Mouse (Mus musculus): Measurements from ENCODE around the gene Nkain4. TPM values are rescaled to one million over a fixed set of nuclear protein-coding genes. Genes with fewer than 3 reads are reported as not detected.

Gene Nkain4
- polyA plus RNA-seq (2012) = not detected in 2 replicates

GRCm38 (mm10) chr2:180954061-180955047 lies at the start of gene Nkain4:
Nkain4 (minus strand) TSS chr2:180954699.

GRCm38 (mm10) chr2:180986449-180986848 lies 31.9 kb upstream of the Nkain4 start, which contains the start of gene Col20a1:
Col20a1 (plus strand) TSS chr2:180986535.

GRCm38 (mm10) chr2:180967010-180967763 lies 12.7 kb upstream of the Nkain4 start, which contains the start of gene Arfgap1:
Arfgap1 (plus strand) TSS chr2:180967225.

GRCm38 (mm10) chr2:180928723-180929122 lies 25.8 kb downstream of the Nkain4 start, which contains the start of gene Birc7:
Birc7 (plus strand) TSS chr2:180929023.

GRCm38 (mm10) chr2:180920810-180921400 lies 33.6 kb downstream of the Nkain4 start, which contains the start of gene Ythdf1:
Ythdf1 (minus strand) TSS chr2:180920949.

Other genes starting within 250 kb of the Nkain4 start
- 16.5 and 24.3 TPM in 2 replicates for gene Dido1, start 244.7 kb downstream of the Nkain4 start, polyA plus RNA-seq (2012)
- gene Gid8, start 244.6 kb downstream of the Nkain4 start, polyA plus RNA-seq (2012) = 17.7 and 21.8 TPM in 2 replicates
- gene Slc17a9, start 229.4 kb downstream of the Nkain4 start, polyA plus RNA-seq (2012) = 28.4 and 28.7 TPM in 2 replicates
- gene Bhlhe23, start 177.8 kb downstream of the Nkain4 start, polyA plus RNA-seq (2012) = not detected in 2 replicates
- gene Ythdf1, start 33.8 kb downstream of the Nkain4 start, polyA plus RNA-seq (2012) = 71.6 and 72.8 TPM in 2 replicates
- gene Birc7, start 25.7 kb downstream of the Nkain4 start, polyA plus RNA-seq (2012) = not detected in 2 replicates
- gene Arfgap1, start 12.5 kb upstream of the Nkain4 start, polyA plus RNA-seq (2012) = 32.5 and 33.4 TPM in 2 replicates
- 0.74 and 1.0 TPM in 2 replicates for gene Col20a1, start 31.8 kb upstream of the Nkain4 start, polyA plus RNA-seq (2012)
- 0.02 TPM in 1 of 2 replicates, not detected in the other for gene Chrna4, start 88.8 kb upstream of the Nkain4 start, polyA plus RNA-seq (2012)
- gene Kcnq2, start 180.6 kb upstream of the Nkain4 start, polyA plus RNA-seq (2012) = 0.02 TPM in 1 of 2 replicates, not detected in the other
- not detected in 2 replicates for gene Eef1a2, start 202.3 kb upstream of the Nkain4 start, polyA plus RNA-seq (2012)
- gene Ppdpf, start 232.5 kb upstream of the Nkain4 start, polyA plus RNA-seq (2012) = 186 and 195 TPM in 2 replicates
- gene Ptk6, start 248.1 kb upstream of the Nkain4 start, polyA plus RNA-seq (2012) = not detected in 2 replicates

Measured in megakaryocyte-erythroid progenitor cell, adult 5 weeks (primary cell).